Mouse (Mus musculus) thymus, adult 18-20 months (tissue): ENCODE results near the gene Aldh8a1.

ENCODE experiments used
- DNase-seq, 2 experiments: peaks; one replicate each; pipeline ENCODE4 v3.0.0; 2022; ENCODE audit warnings: mixed read lengths in 2 of 2

Aldh8a1 gene

DNA sequence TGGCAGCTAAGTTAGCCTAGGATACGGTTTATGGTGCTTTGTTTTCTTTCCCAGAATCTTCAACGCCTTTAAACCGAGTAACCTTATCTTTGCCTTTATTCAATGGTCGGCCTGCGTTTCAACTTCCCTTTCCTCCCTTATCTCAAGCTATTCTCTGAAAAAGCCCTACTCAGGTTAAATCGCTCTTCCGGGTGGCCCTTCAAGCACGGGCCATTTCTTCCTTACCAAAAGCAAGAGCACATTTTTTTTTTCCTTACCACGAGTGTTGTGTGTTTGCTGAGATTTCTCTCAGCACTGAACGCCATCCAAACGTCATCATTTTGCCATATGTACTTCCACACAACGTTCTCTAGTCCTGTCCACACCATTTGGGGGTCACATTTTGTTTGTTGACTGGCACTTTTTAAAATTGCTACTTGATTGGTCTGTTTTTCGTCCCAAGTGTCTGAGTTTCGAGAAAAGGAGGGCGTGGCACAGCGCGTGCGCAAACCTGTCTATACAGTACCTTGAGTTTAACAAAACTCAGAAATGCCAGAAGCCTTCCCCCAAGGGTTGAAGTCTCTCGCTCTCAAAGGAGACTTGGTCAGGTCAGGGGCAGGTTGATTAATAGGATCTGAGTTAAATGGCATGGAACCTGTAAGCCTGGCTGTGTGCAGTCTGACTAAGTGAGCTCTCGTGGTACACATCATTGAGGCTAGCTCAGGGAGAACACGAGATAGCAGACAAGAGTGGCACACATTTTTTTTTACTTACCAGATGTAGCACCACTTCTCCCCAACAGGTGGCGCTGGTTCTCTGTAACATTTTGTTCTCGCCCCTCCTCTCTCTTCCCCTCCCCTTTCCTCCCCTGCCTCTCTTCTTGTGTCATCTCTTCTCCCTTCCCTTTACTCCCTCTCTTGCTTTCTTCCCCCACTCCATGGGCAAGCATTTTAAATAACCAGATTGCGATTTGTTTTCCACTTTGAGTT is 43.6 kb downstream of the Aldh8a1 start:
- DNase-seq: peak in 1 of 2 experiments; percentile 35

DNA sequence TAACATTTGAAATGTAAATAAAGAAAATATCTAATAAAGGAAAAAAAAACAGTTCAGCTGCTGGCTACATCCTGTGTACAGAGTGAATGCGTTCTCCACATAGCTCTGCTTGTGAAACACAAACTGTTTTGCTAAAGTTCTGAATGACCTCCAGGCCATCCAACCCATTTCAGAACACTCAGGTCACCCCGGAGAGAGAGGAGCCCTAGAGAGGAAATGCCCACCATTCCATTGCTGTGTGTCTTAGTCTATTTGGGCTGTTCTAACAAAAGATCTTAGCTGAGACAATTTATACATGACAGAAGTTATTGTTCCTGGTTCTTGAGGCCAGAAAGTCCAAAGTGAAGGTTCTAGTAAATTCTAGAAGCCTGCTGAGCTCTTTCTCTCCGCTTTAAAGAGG is 49.4 kb downstream of the Aldh8a1 start:
- no peak for DNase-seq

DNA sequence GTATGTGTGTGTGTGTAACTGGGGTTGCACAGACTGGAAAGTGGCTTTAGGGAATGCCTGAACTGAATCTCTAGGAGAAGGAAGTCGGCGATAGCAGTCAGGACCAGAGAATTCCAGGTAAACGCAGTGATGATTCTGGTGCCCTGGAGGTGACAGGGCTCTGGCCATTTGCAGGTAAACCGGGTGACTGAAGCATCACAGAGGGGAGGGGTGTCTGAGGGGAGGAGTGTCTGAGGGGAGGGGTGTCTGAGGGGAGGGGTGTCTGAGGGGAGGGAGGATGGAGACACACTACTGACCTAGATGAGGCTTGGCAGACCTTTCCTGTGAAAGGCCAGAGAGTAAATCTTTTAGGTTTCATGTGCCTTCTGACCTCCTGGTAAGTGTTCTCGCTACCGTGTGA is 50.9 kb downstream of the Aldh8a1 start:
- no peak for DNase-seq

DNA sequence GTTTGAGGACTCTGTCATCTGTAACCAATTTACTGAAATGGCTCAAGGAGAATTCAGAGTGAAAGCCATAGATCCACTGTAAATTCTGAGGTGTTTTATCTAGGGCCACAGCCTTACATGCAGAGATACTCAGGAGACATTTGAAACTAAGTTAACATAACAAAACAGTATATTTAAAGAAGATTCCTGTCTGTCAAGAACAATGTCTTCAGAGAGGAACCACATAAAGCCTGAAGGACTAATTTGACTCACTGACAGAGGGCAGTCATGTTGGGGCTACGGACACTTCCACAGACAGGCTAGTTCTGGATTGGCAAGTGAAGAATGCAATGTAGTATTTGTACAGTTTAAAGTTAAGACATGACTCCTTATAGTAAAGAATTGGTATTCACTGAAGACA is 62.2 kb downstream of the Aldh8a1 start:
- DNase-seq: no peak

DNA sequence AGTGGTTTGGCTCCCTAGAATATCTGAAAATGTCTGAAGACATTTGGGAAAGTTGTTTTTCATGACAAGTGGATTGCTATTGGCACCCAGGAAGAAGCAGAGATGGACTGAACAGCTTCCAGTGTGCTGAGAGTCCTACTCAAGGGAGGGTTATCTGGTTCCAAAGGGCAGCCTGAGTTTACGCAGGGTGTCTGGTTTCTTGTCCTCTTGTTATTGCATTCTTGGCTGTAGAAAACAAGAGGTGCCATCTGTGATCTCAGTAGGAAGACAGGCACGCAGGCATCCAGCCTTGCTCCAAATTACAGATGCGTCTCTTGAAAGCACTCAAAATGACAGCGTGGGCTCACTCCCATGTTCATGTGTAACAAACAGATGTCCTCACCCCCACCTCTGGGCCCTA is 63.9 kb downstream of the Aldh8a1 start:
- no peak for DNase-seq

DNA sequence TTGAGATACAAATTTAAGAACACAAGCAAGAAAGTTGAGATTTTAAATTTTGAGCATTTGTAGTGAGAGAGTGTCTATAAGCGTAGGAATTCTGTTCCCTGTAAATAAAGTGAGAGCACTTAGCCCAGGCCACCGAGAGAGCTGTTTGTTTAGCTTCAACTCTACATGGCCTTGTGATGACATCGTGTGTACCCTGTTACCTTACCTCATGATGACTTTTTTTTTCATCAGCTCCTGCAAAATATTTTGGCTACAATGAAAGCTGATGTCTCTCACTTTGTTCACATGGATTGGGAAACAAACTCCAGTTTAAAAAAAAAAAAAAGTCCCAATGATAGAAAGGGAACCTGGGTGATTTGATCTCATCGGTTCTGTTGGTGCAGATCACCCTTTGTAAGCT is 64.6 kb downstream of the Aldh8a1 start:
- DNase-seq: no peak

DNA sequence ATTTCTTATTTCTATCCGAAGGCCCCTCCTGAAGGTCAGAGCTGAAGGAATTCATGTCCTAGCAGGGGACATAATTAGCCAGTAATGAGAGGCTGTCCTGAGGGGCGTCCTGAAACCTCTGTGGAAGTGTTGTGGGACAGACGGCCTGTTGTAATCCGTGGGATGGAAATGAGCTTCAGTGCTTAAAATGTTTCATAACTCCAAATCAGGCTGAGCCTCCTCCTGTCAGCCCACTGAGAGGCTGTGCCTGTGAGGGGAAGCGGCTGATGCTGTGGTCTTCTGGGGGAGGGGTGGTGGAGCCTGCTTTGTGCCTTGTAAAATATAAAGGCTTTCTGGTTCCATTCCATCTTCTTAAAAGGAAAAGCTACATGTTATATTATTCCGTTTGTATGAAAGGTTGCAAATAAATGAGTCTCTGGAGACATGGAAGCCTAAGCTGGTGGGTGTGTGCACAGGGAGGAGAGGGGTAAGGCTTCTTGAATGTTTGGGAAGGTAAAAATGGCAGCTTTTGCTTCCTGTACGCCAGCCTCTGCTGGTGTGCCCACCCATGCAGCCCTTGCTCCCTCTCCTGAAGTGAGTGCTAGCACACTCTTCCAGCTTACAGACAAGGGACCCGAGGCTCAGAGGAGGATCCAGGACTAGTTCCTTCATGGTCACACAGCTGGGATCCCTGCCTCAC is 66.7 kb downstream of the Aldh8a1 start:
- no peak for DNase-seq

DNA sequence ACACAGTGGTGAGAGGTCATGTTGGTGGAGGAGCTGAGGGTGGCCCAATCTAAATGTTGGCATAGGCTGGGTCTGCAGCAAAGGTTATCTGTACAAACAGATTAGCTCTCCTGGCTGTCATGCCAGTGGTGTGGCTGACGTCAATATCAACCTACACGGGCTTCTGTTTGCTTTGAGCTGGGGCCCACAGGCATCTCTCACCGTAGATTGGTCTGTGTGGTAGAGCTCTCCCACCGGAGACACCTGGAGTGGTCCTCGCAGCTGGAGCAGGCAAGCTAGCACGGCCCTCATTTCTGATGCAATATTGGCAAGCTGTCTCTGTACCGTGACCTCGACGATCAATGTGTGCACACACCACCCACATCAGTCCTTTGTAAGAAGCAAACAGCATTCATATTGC is 67.3 kb downstream of the Aldh8a1 start:
- DNase-seq: no peak
